Mouse (Mus musculus): Measurements from ENCODE around the gene Qprt.

The Qprt gene

DNA sequence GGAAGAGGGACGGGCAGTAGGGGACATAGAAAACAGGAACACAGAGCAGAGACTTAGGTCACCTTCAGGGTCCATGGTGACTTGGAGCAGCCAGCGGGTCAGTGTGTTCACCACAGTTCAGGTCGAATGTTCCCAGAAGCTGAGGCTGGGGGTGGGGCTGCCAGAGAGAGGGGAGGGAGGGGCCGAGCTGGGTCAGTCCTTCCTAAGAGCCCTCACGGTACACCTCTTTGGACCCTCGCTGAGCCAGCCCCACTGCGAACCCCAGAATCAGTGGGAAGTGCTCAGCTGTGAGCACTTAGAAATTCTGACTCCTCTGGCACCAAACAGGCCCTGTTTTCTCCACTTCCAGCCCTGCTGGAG is at the start of gene Qprt:
Gene Qprt (minus strand): TSS at position 316 of the 360 bp plus-strand sequence.
- no peak for DNase-seq (ENCODE audit: extremely low read depth, low read depth, low spot score)

DNA sequence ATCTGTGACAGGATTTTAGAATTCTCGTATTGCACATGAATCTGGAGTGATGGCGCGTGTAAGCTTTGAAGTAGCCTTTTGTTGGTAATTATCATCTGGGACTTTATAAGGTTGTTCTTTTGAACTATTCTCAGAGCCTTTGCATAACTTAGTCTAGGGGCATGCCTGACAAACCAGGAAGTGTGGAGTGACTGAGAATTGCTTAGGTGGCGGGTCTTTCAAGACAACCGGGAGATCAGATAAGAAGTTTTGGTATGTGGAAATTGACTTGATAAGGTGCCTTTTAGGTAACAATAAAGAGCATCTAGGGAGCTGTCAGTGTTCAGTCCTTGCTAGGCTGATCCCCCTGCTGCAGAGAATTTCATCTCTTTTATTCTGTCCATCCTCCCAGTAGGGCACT is 44.5 kb upstream of the Qprt start:
- no peak for DNase-seq (ENCODE audit: extremely low read depth, low read depth, low spot score)

DNA sequence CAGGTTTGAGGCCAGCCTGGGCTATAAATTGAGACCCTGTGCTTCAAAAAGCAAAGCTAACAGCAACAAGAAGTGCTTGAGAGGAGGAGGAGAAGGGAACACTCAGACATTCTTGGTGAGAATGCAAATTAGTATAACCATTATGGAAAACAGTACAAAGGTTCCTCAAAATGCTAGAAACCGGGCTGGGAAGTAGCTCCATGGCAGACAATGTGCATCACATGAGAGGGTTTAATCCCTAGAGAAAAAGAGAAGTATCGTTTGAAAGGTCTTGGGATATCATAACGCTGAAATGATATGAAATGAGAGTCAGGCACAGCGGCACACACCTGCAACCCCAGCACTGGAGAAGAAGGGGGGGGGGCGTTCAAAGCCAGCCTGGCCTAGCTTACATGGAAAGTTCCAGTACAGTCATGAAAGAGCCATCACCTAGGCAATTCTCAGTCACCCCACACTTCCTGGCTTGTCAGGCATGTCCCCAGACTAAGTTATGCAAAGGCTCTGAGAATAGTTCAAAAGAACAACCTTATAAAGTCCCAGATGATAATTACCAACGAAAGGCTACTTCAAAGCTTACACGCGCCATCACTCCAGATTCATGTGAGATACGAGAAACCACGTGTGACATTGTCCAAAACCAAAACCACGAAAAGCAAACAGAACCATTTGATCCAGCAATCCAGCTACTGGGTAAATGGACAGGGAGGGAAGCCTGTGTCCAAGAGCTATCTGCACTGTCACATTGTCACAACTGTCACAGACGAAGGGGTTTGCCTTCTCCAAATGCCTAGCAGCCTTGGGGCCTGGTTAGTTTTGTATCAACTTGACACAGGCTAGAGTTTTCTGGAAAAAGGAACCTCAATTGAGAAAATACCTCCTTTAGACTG is 43.8 kb upstream of the Qprt start:
- no peak for DNase-seq (ENCODE audit: extremely low read depth, low read depth, low spot score)

DNA sequence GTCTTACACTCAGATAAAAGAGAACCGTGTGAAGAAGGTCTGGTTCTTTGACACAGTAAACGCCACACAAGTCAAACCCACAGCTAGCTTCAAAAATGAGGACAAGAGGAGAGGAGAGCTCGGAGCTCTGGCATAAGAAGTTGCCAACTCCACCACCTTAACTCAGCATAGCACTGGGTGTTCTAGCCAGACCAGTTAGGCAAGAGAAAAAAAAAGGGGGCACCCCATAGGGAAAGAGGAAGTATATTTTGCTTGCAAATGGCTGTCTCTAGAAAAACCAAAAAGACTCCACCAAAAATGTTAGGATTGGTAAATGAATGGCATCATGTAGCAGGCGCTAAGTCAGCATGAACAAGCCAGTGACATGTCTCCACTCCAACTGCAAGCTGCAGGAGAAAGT is 42.0 kb upstream of the Qprt start:
- DNase-seq (ENCODE audit: extremely low read depth, low read depth, low spot score) = no peak

DNA sequence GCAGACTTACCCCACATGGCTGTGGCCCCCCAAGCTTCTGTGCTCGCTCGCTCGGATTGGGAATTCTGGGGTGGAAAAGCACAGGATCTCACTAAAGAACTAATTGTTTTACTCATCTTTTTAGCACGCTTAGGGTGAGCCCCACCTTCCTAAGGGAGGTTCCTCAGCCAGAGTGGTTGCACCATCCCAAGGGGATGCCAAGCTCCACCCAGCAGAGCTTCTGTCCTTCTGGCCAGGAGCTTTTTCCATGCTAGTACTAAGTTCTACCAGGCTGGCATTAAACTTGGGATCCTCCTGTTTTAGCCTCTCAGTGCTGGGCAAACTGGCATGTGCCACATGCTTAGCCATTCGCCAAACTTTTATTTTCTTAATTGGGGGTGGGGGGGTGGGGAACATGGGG is 40.5 kb upstream of the Qprt start:
- no peak for DNase-seq (ENCODE audit: extremely low read depth, low read depth, low spot score)

DNA sequence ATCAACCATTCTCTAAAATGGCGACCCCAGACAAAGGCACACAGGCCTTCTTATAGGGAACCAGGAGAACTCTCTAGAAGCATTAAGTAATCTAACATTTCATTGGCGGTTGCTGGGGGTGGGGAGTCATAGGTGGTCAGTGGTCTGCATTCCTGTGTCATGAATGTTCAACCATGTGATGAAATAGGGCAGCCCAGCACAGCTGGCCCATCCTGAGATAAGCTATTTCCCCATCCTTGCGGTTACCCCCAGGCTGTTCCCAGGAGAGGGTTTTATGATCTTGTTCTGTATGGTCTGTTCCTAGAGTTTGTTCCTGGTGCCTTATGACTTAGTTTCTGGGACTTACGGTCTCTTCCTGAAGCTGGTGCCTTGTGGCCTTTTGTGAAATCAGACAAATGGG is 35.5 kb upstream of the Qprt start:
- DNase-seq (ENCODE audit: extremely low read depth, low read depth, low spot score) = no peak

DNA sequence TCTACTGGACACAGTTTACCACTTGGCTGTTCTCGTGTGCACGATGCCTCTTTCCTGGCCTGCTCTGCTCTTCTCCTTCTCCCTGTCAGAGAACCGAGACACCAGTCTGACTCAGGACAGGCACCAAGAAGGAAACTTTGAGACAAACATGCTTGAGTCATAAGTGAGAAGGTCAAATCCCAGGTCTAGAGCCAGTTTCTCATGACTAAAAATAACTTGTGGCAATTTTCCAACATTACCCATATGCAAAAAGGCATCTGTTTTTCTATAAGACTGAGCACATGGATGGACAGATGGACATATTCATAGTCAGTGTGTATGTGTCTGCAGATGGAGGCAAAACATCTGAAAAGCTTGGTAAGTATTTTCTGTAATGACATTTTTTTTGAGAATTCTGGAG is 31.5 kb upstream of the Qprt start:
- DNase-seq (ENCODE audit: extremely low read depth, low read depth, low spot score) = no peak

DNA sequence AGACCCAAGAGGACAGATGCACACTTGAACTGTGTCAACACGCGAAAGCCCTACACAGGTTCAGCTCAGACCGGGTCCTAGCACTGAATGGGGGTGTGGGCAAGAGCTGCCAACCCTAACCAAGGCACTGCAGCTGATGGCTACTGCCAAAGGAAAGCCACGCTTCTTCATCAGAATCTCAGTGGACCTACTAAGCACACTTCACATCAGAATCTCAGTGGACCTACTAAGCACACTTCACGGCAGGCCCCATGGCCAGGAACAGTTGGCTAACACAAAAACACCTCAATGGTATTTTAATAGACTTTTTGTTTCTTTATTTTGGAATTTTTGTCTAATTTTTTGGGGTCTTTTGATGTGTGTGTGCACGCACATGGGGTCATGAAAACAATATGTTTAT is 30.4 kb upstream of the Qprt start:
- DNase-seq (ENCODE audit: extremely low read depth, low read depth, low spot score) = no peak

DNA sequence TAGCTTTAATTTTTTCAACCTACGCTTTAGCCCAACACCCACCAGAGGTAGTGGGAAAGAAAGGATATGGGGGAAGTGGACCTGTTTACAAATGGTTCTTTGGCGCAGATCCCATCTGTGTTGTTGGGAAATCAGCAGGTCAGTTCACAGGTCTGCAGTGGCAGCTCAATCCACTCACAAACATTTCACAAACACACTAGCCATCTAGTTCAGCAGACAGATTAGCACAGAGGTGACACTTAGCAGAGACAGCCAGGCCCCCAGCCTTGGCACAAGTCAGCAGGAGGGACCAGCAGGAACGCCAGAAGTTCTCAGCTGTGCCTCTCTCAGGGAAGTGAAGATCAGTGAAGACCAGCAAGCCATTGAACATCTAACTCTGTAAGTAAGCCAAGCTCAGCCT is 25.9 kb upstream of the Qprt start:
- no peak for DNase-seq (ENCODE audit: extremely low read depth, low read depth, low spot score)

DNA sequence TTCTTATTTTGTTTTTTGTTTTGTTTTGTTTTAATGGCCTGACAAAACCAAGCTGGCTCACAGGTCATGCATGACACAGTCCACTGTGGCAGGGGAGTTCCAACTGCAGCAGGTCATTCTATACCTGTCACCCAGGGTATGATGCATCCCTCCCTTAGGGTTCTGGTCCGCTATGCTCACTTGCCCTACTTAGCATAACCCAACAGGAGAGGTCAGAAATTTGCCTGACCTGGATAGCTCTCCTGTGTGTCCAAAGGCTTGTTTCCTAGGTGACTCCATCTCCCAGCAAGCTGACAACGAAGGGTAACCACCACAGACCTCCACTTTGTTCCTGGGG is 24.2 kb upstream of the Qprt start:
- no peak for DNase-seq (ENCODE audit: extremely low read depth, low read depth, low spot score)

DNA sequence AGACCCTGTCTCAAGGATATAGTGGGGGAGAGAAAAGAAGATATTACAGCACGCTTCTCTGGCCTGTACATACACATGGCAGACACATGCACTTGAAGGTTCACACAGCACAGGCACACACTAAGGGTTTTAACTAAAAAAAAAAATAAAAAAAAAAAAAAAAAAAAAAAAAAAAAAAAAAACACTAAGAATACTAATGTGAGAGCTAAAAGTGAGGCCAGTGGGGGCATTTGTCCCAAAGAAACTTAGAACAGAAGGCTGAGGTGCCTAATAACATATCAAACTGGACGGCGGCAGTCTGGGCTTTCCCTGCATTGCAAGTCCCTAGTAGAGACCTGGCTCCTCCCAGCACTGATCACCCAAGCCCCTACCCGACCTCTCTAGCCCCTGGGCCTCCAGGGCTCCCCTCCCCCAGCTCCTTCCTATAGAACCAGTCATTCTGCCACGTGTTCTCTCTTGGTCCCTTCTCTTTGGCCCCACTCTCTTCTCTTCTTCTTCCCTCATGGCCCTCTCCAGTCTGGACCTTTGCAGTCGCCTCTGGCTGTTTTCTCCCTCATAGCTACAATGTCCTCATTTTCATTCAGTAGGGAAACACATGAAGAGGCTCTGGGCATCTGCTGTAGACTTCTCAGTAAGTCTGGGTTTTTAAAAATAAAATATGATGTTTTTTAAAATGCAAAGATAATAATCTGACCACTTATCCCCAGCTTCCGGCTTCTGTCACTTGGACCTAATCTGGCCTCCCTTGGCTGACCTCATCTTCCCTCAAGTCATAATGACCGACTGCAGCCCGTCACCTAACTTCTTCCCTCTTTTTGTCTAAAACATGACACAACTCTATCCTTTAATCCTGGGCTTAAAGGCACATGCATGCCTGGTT is 23.6 kb upstream of the Qprt start:
- DNase-seq (ENCODE audit: extremely low read depth, low read depth, low spot score) = no peak

DNA sequence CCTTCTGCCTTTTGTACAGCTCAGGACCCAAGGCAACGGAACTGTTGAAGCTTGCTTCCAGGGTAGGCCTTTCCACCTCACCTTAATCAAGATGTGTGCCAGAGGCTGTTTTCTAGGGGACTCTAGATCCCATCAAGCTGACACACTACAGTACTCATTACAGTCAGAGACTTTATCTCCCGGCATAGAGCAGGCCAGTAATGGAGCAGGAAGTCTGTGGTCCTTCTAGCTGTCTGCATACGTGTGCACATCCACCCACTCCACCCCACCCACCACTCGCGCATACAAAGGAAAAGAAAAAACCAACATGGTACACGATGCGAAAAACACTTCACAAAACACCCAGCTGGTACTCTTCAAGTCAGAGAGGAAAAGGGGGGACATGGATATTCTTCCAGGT is 22.4 kb upstream of the Qprt start:
- no peak for DNase-seq (ENCODE audit: extremely low read depth, low read depth, low spot score)

DNA sequence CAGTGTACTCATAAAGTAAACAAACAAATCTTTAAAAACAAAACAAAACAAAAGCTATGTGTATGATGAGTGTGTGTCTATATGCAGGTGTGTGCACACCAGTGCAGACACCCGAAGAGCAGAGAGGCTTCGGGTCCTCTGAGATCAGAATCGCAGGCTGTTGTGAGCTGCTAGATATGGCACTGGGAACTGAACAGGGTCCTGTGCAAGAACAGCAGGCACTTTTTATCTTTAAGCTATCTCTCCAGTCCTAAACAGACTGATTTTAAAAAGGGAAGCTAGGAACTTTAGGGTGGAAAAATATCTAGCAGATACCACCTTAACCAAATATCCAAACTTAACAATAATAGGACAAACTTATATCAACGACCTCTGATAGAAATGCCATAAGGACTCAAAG is 20.6 kb upstream of the Qprt start:
- DNase-seq (ENCODE audit: extremely low read depth, low read depth, low spot score) = no peak

DNA sequence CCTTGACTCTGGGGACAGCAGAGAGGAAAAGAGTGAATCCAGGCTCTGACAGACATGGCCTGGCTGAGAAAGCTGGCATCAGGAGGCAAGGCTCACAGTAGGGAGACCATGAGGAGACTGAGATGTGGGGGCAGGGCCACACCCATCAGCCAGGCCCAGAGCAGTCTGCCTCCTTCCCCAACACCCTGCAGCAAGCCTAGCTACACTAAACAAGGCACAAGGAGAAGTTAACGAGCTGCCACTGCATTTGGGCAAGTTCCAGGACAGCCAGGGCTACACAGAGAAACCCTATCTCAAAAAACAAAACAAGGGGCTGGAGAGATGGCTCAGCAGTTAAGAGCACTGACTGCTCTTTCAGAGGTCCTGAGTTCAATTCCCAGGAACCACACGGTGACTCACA is 20.2 kb upstream of the Qprt start:
- DNase-seq (ENCODE audit: extremely low read depth, low read depth, low spot score) = no peak

DNA sequence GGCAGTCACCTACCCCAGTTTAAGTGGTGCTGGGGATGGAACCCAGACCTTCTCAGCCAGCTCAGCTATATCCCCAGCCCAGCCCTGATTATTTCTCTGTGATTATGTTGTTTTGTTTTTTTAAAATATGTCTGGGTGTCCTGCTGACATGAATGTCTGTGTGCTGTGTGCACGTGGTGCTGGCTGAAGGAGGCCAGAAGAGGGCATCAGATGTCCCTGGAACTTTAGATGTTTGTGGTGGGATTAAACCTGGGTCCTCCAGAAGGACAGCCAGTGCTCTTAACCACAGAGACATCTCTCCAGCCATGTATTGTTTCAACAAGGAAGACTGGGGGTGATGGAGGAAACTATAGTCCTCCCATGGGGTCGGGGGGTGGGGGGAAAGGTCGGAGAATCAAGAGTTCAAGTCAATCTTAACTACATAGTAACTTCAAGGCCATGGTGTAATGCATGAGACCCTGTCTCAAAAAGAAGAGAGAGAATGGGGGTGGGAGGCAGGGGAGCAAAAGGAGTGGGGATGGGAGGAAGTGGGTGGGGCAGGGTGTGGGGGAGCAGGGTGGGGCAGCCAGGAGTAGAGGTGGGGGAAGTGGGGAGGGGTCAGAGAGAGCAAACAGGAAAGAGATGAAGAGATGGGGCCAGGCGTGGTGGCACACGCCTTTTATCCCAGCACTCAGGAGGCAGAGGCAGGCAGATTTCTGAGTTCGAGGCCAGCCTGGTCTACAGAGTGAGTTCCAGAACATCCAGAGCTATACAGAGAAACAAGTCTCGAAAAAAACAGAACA is 18.8 kb upstream of the Qprt start:
- no peak for DNase-seq (ENCODE audit: extremely low read depth, low read depth, low spot score)

DNA sequence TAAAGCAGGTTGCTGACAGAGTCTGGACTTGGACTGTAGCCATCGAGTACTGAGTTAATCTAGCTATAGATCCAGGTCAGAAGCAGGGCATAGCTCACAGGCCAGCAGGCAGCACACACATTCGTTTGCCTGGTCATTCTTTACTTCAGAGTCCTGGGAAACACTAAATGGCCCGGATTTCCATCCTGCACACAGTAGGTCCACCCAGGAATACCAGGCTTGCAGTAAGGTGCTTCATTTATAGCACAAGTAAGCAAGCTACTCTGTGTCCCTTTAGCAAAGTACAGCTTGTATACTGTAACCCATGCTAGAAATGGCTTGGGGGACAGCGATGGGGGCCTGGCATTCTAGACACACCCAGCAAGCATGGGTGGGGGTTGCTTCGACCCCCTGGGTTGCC is 17.5 kb upstream of the Qprt start:
- DNase-seq (ENCODE audit: extremely low read depth, low read depth, low spot score) = no peak

DNA sequence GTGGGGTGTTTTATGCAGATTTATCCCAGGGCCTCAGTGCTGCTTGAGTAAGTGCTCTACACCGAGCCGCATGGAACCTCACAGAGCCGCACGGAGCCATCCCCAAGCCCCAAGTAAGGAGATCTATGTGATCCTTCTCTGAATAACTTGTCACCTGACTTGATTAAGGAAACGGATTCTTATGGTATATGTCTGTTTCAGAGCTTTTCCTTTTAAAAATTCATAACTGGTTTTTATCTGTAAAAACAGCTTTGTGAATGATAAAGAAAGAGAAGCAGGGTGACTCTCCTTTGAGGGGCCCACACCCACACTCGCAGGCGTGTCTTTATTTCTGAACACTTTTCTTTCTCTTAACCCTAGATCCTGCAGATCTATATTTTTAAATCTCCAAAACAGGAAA is 17.1 kb upstream of the Qprt start:
- DNase-seq (ENCODE audit: extremely low read depth, low read depth, low spot score) = no peak

DNA sequence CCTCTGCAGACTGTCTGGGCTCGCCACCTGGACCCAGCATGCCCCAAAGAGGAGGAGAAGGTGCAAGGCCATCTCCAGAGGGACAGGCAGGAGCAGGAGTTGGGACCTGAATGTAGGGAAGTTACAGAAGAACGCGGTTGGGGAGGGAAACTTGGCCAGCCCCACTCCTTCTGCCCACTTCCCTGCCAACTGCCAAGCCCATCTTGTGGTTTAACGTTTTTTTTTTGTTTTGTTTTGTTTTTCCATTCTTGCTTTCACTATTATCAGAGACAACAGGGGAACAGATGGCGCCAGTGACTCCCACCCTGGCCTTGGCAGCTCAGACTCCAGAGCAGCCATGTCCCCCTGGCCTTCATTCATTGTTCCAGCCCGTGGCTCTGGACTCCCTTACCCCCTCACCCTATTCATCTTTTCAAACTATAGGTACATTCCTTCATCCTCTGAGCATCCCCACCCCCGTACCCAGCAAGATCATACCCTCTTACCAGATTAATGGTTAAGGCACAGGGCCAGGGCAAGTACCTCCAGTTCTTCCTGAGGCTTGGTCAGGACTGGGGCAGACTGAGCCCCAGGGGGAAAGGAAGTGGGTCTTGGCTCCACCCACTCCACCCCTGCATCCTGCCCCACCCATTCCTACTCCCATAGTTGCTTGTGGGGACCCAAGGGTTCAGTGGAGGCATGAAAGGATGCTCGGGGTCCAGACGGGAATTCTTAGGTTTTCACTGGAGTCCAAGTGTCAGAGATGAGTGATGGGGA is 15.4 kb upstream of the Qprt start, which contains the start of gene Spn:
Gene Spn (minus strand): TSS at position 562 of the 756 bp plus-strand sequence.
- no peak for DNase-seq (ENCODE audit: extremely low read depth, low read depth, low spot score)

DNA sequence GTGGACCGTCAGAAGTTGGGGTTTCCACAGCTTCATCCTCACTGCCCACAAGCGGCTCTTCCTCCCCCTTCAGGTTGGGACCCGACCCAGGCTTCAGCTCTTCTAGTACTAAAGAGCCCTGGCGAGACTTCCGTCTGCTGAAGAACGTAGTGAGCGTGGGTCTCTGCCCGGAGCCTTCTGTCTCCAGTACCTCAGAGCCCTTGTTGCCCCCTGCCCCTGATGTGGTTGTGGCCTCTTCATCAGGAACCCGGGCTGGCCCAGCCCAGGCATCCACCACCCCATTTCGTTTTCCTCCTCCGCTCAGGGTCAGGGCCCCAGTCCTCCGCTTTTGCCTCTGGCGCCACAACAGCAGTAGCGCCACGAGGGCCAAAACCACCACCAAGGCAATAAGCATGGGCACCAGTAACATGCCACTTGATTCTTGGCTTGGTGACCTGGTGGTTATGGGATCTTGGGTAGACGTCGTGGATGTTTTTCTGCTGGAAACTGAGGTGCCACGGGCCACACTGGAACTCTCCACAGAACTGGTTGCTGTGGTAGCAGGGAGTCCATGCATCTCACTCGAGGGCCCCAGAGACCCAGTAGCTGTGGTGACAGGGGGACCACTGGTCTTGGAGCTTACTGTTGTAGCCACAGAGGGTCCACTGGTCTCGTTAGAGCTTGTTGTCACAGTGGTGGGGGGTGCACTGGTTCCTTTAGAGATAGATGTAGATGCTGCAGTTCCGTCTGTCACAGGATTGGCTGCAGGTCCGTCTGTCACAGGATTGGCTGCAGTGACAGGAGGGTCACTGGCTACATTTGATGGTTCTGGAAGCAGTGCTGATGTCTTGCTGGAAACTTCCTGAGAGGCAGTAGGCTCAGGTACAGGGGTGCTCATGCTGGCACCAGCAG is 14.4 kb upstream of the Qprt start:
- no peak for DNase-seq (ENCODE audit: extremely low read depth, low read depth, low spot score)
